ENCODE assay signal across 12 mouse cellular contexts in genomic region chr17:5091934-5092333, GRCm38 (mm10).
A peak's percentile ranks its signal among the peaks of the same experiment; 100 is the strongest.
DNase-seq lines count a peak whose midpoint lies in the region; ATAC-seq lines count a peak whose summit lies in the region.
"Had no signal": no experiment of that assay in that cellular context is flagged by ENCODE, and none has a peak within 500 bp of the region (broad histone marks: within the 10 kb centered on the region; RNA-seq: fewer than 3 reads in every experiment).

No protein-coding gene starts in this region.

- no peaks in the 10 kb centered on the region for H3K27me3 ChIP-seq in hindbrain, embryonic 16.5 days (replicated peaks; ENCODE audit: control insufficient read depth, insufficient read depth, low read length)
- H3K27me3 ChIP-seq in hindbrain, embryonic 11.5 days (ENCODE audit: control insufficient read depth, insufficient read depth, low read length), result no peaks in the 10 kb centered on the region
- no peaks in the 10 kb centered on the region for H3K27me3 ChIP-seq in liver, embryonic 12.5 days (replicated peaks)
- H3K27me3 ChIP-seq: embryonic facial prominence, embryonic 15.5 days; forebrain, embryonic 15.5 days; midbrain, embryonic 13.5 days; neural tube, embryonic 12.5 days had no signal

- H3K9ac ChIP-seq in hindbrain, embryonic 16.5 days (ENCODE audit: low read depth, low read length), result no peak overlapping the region
- no peak overlapping the region for H3K9ac ChIP-seq in hindbrain, embryonic 11.5 days (ENCODE audit: low read depth, low read length)
- H3K9ac ChIP-seq in liver, embryonic 12.5 days, result 0 out of 2 replicates have a peak overlapping the region, but pooled peaks have one; percentile 2
- H3K9ac ChIP-seq: embryonic facial prominence, embryonic 15.5 days; forebrain, embryonic 15.5 days; midbrain, embryonic 13.5 days; neural tube, embryonic 12.5 days had no signal

- no peak overlapping the region for H3K27ac ChIP-seq in hindbrain, embryonic 16.5 days (ENCODE audit: low read depth, low read length)
- no peak overlapping the region for H3K27ac ChIP-seq in hindbrain, embryonic 11.5 days (ENCODE audit: low read depth, low read length)
- H3K27ac ChIP-seq in liver, embryonic 12.5 days, result peak overlapping the region; percentile 52; the same call in 1 of the 2 replicates
- H3K27ac ChIP-seq: embryonic facial prominence, embryonic 15.5 days; forebrain, embryonic 15.5 days; midbrain, embryonic 13.5 days; neural tube, embryonic 12.5 days had no signal

- H3K4me1 ChIP-seq in hindbrain, embryonic 16.5 days (ENCODE audit: control insufficient read depth, insufficient read depth, low read depth, low read length), result peaks cover 16% of the 10 kb centered on the region
- H3K4me1 ChIP-seq in hindbrain, embryonic 11.5 days (replicated peaks; ENCODE audit: control insufficient read depth, insufficient read depth, low read length), result peaks cover 5% of the 10 kb centered on the region; the same call in 1 of the 2 replicates
- peaks cover 85% of the 10 kb centered on the region for H3K4me1 ChIP-seq in liver, embryonic 12.5 days

- 76% methylated on average over 10 of the region's 10 CpGs for WGBS in hindbrain, embryonic 16.5 days
- WGBS in hindbrain, embryonic 11.5 days, result 67% methylated on average over 10 of the region's 10 CpGs
- WGBS in liver, embryonic 12.5 days (ENCODE audit: insufficient replicate concordance), result 46% methylated on average over 10 of the region's 10 CpGs

- H3K4me3 ChIP-seq in hindbrain, embryonic 16.5 days (ENCODE audit: low read length), result no peak overlapping the region
- no peak overlapping the region for H3K4me3 ChIP-seq in hindbrain, embryonic 11.5 days (ENCODE audit: low read depth, low read length)
- H3K4me3 ChIP-seq in liver, embryonic 12.5 days, result no peak overlapping the region
- H3K4me3 ChIP-seq: embryonic facial prominence, embryonic 15.5 days; forebrain, embryonic 15.5 days; midbrain, embryonic 13.5 days; neural tube, embryonic 12.5 days had no signal

- H3K4me2 ChIP-seq in hindbrain, embryonic 16.5 days (ENCODE audit: low read length), result no peak overlapping the region
- no peak overlapping the region for H3K4me2 ChIP-seq in hindbrain, embryonic 11.5 days (replicated peaks; ENCODE audit: low read depth, low read length)
- no peak overlapping the region for H3K4me2 ChIP-seq in liver, embryonic 12.5 days
- H3K4me2 ChIP-seq: embryonic facial prominence, embryonic 15.5 days; forebrain, embryonic 15.5 days; midbrain, embryonic 13.5 days; neural tube, embryonic 12.5 days had no signal

- 0 out of 2 replicates have a peak, but pooled peaks have one; percentile 16 for ATAC-seq in hindbrain, embryonic 16.5 days
- no peak for ATAC-seq in hindbrain, embryonic 11.5 days (ENCODE audit: low FRiP score)
- ATAC-seq in liver, embryonic 12.5 days, result peak; percentile 38; the same call in 1 of the 2 replicates
- ATAC-seq: forebrain, embryonic 15.5 days; midbrain, embryonic 13.5 days had no signal

- DNase-seq in hindbrain, embryonic 11.5 days (ENCODE audit: low spot score), result no peak
- peak; percentile 27 for DNase-seq in thymus, postnatal 4 days
- DNase-seq in thymus, postnatal 0 days (ENCODE audit: low spot score), result no peak
- no peak for DNase-seq in urinary bladder, postnatal 14 days (ENCODE audit: low spot score)
- no peak for DNase-seq in B cell, adult 2 months
- DNase-seq: gastrocnemius, postnatal 36 days had no signal

- no peaks in the 10 kb centered on the region for H3K36me3 ChIP-seq in hindbrain, embryonic 16.5 days (ENCODE audit: control insufficient read depth, insufficient read depth, low read length)
- H3K36me3 ChIP-seq in hindbrain, embryonic 11.5 days (ENCODE audit: control insufficient read depth, insufficient read depth, low read length), result peaks cover 2% of the 10 kb centered on the region; the same call in 1 of the 2 replicates
- H3K36me3 ChIP-seq in liver, embryonic 12.5 days, result no peaks in the 10 kb centered on the region; the same call in 1 of the 2 replicates
- H3K36me3 ChIP-seq: embryonic facial prominence, embryonic 15.5 days; forebrain, embryonic 15.5 days; midbrain, embryonic 13.5 days; neural tube, embryonic 12.5 days had no signal

- H3K9me3 ChIP-seq in hindbrain, embryonic 16.5 days (ENCODE audit: control insufficient read depth, low read length), result no peaks in the 10 kb centered on the region
- no peaks in the 10 kb centered on the region for H3K9me3 ChIP-seq in hindbrain, embryonic 11.5 days (ENCODE audit: control insufficient read depth, low read length)
- H3K9me3 ChIP-seq in liver, embryonic 12.5 days (replicated peaks), result no peaks in the 10 kb centered on the region
- H3K9me3 ChIP-seq: embryonic facial prominence, embryonic 15.5 days; forebrain, embryonic 15.5 days; midbrain, embryonic 13.5 days; neural tube, embryonic 12.5 days had no signal
